Mouse (Mus musculus): ENCODE measurements around the gene Ptcd3. TPM values are rescaled to one million over a fixed set of nuclear protein-coding genes. Genes with fewer than 3 reads are reported as not detected.
"Not testable (repeated sequence)": the region's sequence is repeated elsewhere in the genome, so short reads cannot be mapped to it uniquely, and the experiment has no call there.

Gene Ptcd3
- polyA plus RNA-seq, 1 experiment, result 23.6 TPM

DNA sequence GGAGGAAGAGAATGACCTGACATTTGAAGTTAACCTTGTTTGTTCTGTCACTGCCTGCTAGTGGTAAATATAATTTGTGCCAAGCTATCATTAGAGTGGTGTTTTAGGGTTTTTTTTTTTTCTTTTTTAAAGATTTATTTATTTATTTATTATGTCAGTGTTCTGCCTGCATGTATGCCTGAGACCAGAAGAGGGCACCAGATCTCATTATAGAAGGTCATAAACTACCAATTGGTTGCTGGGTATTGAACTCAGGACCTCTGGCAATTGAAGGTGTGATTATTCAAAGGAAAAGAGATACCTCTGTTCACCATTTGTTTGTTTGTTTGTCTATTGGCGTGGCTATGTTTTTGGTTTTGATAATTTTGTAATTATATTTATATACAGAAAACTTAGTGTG lies 39.7 kb downstream of the Ptcd3 start:
- no peak overlapping the region for H3K4me3 ChIP-seq (ENCODE audit: insufficient read depth, poor library complexity, severe bottlenecking)
- no peak overlapping the region for H3ac ChIP-seq (ENCODE audit: control insufficient read depth, insufficient read length, low read depth)
- no peaks in the 10 kb centered on the region for H3K79me3 ChIP-seq (ENCODE audit: low read depth)
- peaks cover 68% of the 10 kb centered on the region for H3K36me3 ChIP-seq (ENCODE audit: control insufficient read depth, insufficient read depth)
- no peaks in the 10 kb centered on the region for H3K79me2 ChIP-seq (ENCODE audit: control insufficient read depth, insufficient read depth)
- H3K27me3 ChIP-seq (ENCODE audit: control insufficient read depth, insufficient read depth, insufficient read length), result no peaks in the 10 kb centered on the region
- TF ChIP-seq MYOG (IDR thresholded peaks at IDR 0.05; ENCODE audit: control insufficient read depth, extremely low read depth, insufficient read length) (no peak), MAX (IDR thresholded peaks at IDR 0.05) (no peak), USF1 (IDR thresholded peaks at IDR 0.05; ENCODE audit: low read depth) (no peak), FOSL1 (IDR thresholded peaks at IDR 0.05; ENCODE audit: insufficient read depth, low read length, poor library complexity, severe bottlenecking) (no peak), CEBPB (IDR thresholded peaks at IDR 0.05; ENCODE audit: low read depth) (no peak), CTCF (IDR thresholded peaks at IDR 0.05; ENCODE audit: control insufficient read depth, insufficient read depth, insufficient read length) (no peak), MYOD1 (IDR thresholded peaks at IDR 0.05; ENCODE audit: control insufficient read depth, insufficient read length, low read depth) (no peak)

DNA sequence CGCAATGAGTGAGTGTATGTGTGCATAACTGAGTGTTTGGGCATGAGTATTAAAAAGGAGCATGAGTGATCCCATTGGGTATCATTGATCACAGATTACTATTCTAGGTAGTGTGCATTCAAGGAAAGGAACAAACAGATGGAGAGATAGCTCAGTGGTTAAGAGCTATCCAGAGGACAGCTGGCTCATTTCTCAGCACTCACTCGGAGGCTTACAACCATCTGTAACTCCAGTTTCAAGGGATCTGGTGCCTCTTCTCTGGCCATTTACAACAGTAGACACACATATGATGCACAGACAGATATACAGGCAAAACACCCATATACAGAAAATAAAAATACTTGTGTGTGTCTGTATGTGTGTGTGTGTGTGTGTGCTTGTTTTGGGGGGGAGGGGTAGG lies 40.8 kb downstream of the Ptcd3 start:
- H3K79me2 ChIP-seq (ENCODE audit: control insufficient read depth, insufficient read depth), result no peaks in the 10 kb centered on the region
- TF ChIP-seq MAX (IDR thresholded peaks at IDR 0.05), result no peak
- TF ChIP-seq MYOD1 (IDR thresholded peaks at IDR 0.05; ENCODE audit: control insufficient read depth, insufficient read length, low read depth), result no peak
- no peak for TF ChIP-seq FOSL1 (IDR thresholded peaks at IDR 0.05; ENCODE audit: insufficient read depth, low read length, poor library complexity, severe bottlenecking)
- no peak for TF ChIP-seq CTCF (IDR thresholded peaks at IDR 0.05; ENCODE audit: control insufficient read depth, insufficient read depth, insufficient read length)
- no peak for TF ChIP-seq CEBPB (IDR thresholded peaks at IDR 0.05; ENCODE audit: low read depth)
- no peak for TF ChIP-seq MYOG (IDR thresholded peaks at IDR 0.05; ENCODE audit: control insufficient read depth, extremely low read depth, insufficient read length)
- no peak for TF ChIP-seq USF1 (IDR thresholded peaks at IDR 0.05; ENCODE audit: low read depth)
- no peaks in the 10 kb centered on the region for H3K27me3 ChIP-seq (ENCODE audit: control insufficient read depth, insufficient read depth, insufficient read length)
- H3K36me3 ChIP-seq (ENCODE audit: control insufficient read depth, insufficient read depth), result peaks cover 69% of the 10 kb centered on the region
- no peak overlapping the region for H3K4me3 ChIP-seq (ENCODE audit: insufficient read depth, poor library complexity, severe bottlenecking)
- H3ac ChIP-seq (ENCODE audit: control insufficient read depth, insufficient read length, low read depth), result no peak overlapping the region
- no peaks in the 10 kb centered on the region for H3K79me3 ChIP-seq (ENCODE audit: low read depth)

DNA sequence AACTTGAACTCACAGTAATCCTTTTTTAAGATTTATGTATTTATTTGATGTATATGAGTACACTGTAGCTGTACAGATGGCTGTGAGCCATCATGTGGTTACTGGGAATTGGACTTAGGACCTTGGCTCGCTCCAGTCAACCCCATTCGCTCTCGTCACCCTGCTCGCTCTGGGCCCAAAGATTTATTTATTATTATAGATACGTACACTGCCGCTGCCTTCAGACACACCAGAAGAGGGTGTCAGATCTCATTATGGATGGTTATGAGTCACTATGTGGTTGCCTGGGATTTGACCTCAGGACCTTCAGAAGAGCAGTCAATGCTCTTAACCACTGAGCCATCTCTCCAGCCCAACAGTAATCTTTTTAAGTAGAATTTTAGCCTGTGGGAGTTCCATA lies 61.6 kb downstream of the Ptcd3 start:
- H3K27me3 ChIP-seq (ENCODE audit: control insufficient read depth, insufficient read depth, insufficient read length); H3ac ChIP-seq (ENCODE audit: control insufficient read depth, insufficient read length, low read depth): not testable (repeated sequence)
- H3K36me3 ChIP-seq (ENCODE audit: control insufficient read depth, insufficient read depth), result peaks cover 59% of the 10 kb centered on the region

DNA sequence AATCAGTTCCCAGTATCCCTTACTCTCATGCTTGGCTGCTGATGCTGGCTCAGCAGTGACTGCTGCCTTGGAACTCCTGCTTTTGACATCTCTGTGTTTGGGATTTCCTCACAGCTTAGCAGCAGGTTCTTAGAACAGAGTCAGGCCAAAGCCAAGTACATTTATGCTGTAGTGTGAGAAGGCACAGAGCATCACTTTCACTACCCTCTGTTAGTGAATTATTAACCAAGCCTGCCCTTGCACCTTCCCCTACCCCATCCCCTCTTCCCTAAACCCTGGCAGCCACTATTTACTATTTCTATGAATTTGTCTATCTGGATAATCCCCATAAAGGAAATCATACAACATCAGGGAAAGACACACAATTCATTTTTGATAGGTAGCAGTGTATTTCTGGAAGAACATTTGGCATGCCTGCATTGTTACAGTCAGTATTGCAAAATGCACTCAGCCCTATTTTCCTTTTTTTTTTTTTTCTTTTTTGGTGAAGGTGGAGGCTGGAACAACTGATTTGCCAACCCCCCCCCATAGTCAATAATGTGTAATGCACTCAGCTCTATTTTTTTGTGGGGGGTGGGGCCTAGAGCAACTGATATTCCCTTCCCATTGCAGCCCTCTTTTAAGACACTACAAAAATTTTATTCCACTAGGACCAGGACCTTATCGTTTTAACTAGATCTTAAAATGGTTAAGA lies 67.8 kb downstream of the Ptcd3 start:
- peaks cover 65% of the 10 kb centered on the region for H3K79me3 ChIP-seq (ENCODE audit: low read depth)
- no peak for TF ChIP-seq CEBPB (IDR thresholded peaks at IDR 0.05; ENCODE audit: low read depth)
- TF ChIP-seq USF1 (IDR thresholded peaks at IDR 0.05; ENCODE audit: low read depth), result no peak
- TF ChIP-seq MYOD1 (IDR thresholded peaks at IDR 0.05; ENCODE audit: control insufficient read depth, insufficient read length, low read depth), result no peak
- no peak for TF ChIP-seq MYOG (IDR thresholded peaks at IDR 0.05; ENCODE audit: control insufficient read depth, extremely low read depth, insufficient read length)
- no peak for TF ChIP-seq MAX (IDR thresholded peaks at IDR 0.05)
- no peak for TF ChIP-seq FOSL1 (IDR thresholded peaks at IDR 0.05; ENCODE audit: insufficient read depth, low read length, poor library complexity, severe bottlenecking)
- TF ChIP-seq CTCF (IDR thresholded peaks at IDR 0.05; ENCODE audit: control insufficient read depth, insufficient read depth, insufficient read length), result no peak
- no peaks in the 10 kb centered on the region for H3K27me3 ChIP-seq (ENCODE audit: control insufficient read depth, insufficient read depth, insufficient read length)
- H3K79me2 ChIP-seq (ENCODE audit: control insufficient read depth, insufficient read depth), result peaks cover 86% of the 10 kb centered on the region
- H3K4me3 ChIP-seq (ENCODE audit: insufficient read depth, poor library complexity, severe bottlenecking), result no peak overlapping the region
- H3K36me3 ChIP-seq (ENCODE audit: control insufficient read depth, insufficient read depth), result peaks cover 41% of the 10 kb centered on the region
- no peak overlapping the region for H3ac ChIP-seq (ENCODE audit: control insufficient read depth, insufficient read length, low read depth)

More for the DNA sequence above, 61.6 kb downstream of the Ptcd3 start:
- not testable (repeated sequence) for H3K4me3 ChIP-seq (ENCODE audit: insufficient read depth, poor library complexity, severe bottlenecking)
- H3K79me2 ChIP-seq (ENCODE audit: control insufficient read depth, insufficient read depth), result peaks cover 39% of the 10 kb centered on the region
- peaks cover 10% of the 10 kb centered on the region for H3K79me3 ChIP-seq (ENCODE audit: low read depth)

DNA sequence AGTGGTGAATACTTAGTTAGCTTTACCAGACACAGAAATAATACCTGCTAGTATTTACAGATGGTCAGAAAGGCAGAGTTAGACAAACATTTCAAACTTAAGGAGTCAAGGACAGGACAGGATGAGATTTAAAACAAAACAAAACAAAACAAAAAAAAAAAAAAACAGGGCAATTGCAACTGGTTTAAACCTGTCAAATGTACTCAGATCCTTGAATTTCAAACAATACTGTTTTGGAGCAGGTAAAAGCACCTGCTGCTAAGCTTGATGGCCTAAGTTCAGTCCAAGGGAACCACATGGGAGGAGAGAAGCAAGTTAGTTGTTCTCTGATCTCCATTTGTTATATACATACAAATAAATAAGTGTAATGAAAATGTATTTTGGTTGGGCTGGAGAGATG lies 68.7 kb downstream of the Ptcd3 start:
- TF ChIP-seq MYOD1 (IDR thresholded peaks at IDR 0.05; ENCODE audit: control insufficient read depth, insufficient read length, low read depth) (no peak), MAX (IDR thresholded peaks at IDR 0.05) (no peak), MYOG (IDR thresholded peaks at IDR 0.05; ENCODE audit: control insufficient read depth, extremely low read depth, insufficient read length) (no peak), CTCF (IDR thresholded peaks at IDR 0.05; ENCODE audit: control insufficient read depth, insufficient read depth, insufficient read length) (no peak), USF1 (IDR thresholded peaks at IDR 0.05; ENCODE audit: low read depth) (no peak), FOSL1 (IDR thresholded peaks at IDR 0.05; ENCODE audit: insufficient read depth, low read length, poor library complexity, severe bottlenecking) (no peak), CEBPB (IDR thresholded peaks at IDR 0.05; ENCODE audit: low read depth) (no peak)
- H3K79me3 ChIP-seq (ENCODE audit: low read depth), result peaks cover 72% of the 10 kb centered on the region

DNA sequence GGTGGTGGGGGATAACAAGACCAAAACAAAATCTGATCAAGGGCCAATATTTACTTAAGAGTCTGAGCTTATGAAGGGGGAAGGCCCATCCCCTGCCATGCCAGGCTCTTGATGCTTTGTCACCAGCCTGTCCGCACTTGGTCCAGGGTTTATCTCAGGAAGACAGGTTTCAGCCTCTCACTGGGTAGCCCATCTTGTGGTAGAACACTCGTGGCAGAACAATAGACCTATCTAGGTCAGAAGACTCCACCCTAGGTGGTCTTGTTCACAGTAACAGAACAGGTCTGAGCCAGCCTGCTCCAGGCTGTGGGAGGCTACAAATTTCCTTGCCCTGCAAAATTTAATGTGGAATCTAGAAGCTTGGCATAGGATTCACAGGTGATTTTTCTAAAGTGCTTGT lies 71.7 kb downstream of the Ptcd3 start:
- Histone ChIP-seq H3K36me3 (ENCODE audit: control insufficient read depth, insufficient read depth) (peaks cover 39% of the 10 kb centered on the region), H3K4me3 (ENCODE audit: insufficient read depth, poor library complexity, severe bottlenecking) (no peak overlapping the region), H3K27me3 (ENCODE audit: control insufficient read depth, insufficient read depth, insufficient read length) (no peaks in the 10 kb centered on the region), H3K79me3 (ENCODE audit: low read depth) (peaks cover 91% of the 10 kb centered on the region), H3ac (ENCODE audit: control insufficient read depth, insufficient read length, low read depth) (no peak overlapping the region), H3K79me2 (ENCODE audit: control insufficient read depth, insufficient read depth) (peaks cover 100% of the 10 kb centered on the region)
- TF ChIP-seq CTCF (IDR thresholded peaks at IDR 0.05; ENCODE audit: control insufficient read depth, insufficient read depth, insufficient read length), result no peak
- TF ChIP-seq MYOD1 (IDR thresholded peaks at IDR 0.05; ENCODE audit: control insufficient read depth, insufficient read length, low read depth), result no peak
- TF ChIP-seq MYOG (IDR thresholded peaks at IDR 0.05; ENCODE audit: control insufficient read depth, extremely low read depth, insufficient read length), result no peak
- TF ChIP-seq MAX (IDR thresholded peaks at IDR 0.05), result no peak

More for the DNA sequence above, 68.7 kb downstream of the Ptcd3 start:
- Histone ChIP-seq H3ac (ENCODE audit: control insufficient read depth, insufficient read length, low read depth) (no peak overlapping the region), H3K27me3 (ENCODE audit: control insufficient read depth, insufficient read depth, insufficient read length) (no peaks in the 10 kb centered on the region), H3K4me3 (ENCODE audit: insufficient read depth, poor library complexity, severe bottlenecking) (no peak overlapping the region), H3K36me3 (ENCODE audit: control insufficient read depth, insufficient read depth) (peaks cover 40% of the 10 kb centered on the region), H3K79me2 (ENCODE audit: control insufficient read depth, insufficient read depth) (peaks cover 96% of the 10 kb centered on the region)

Data from C2C12 (cell line).